Comparison of ENCODE assay signal across 8 mouse cellular contexts in genomic region chr4:133201006-133201771, GRCm38 (mm10). TPM values are rescaled to one million over a fixed set of nuclear protein-coding genes. Genes with fewer than 3 reads are reported as not detected.
A peak's percentile ranks its signal among the peaks of the same experiment; 100 is the strongest.
DNase-seq lines count a peak whose midpoint lies in the region; ATAC-seq and TF ChIP-seq lines count a peak whose summit lies in the region.

No protein-coding gene starts in this region.

- peak; percentile 53 for ATAC-seq in common myeloid progenitor, adult 5-6 weeks (replicated peaks; ENCODE audit: low read depth, poor library complexity, severe bottlenecking)
- ATAC-seq in intestine, postnatal 0 days: peak; percentile 79
- ATAC-seq in liver, postnatal 0 days: peak; percentile 45

- H3K4me2 ChIP-seq in intestine, postnatal 0 days (replicated peaks; ENCODE audit: low read depth): peak overlapping the region; percentile 18
- no peak overlapping the region for H3K4me2 ChIP-seq in liver, postnatal 0 days (ENCODE audit: low read depth, low read length)

- 0 out of 2 replicates have a peak overlapping the region, but pooled peaks have one; percentile 1 for H3K9ac ChIP-seq in intestine, postnatal 0 days (ENCODE audit: low read depth, low read length)
- no peak overlapping the region for H3K9ac ChIP-seq in liver, postnatal 0 days (replicated peaks)

- DNase-seq in B cell, adult 2 months: peak; percentile 76
- peak; percentile 67 for DNase-seq in Muller cell, postnatal 12 days (ENCODE audit: inconsistent ontology term)
- DNase-seq in heart, adult 18-20 months: peak; percentile 76 to 83
- peak; percentile 74 for DNase-seq in liver, postnatal 0 days
- DNase-seq in ovary, postnatal 10 days (ENCODE audit: low spot score): peak; percentile 39
- no peak for DNase-seq in c-Kit-positive CD71-positive TER-119-positive erythroid progenitor cells, embryonic 14.5 days (ENCODE audit: low spot score)

- H3K4me1 ChIP-seq in intestine, postnatal 0 days (replicated peaks; ENCODE audit: control insufficient read depth, insufficient read depth, low read length): peaks cover 14% of the 10 kb centered on the region
- peaks cover 27% of the 10 kb centered on the region for H3K4me1 ChIP-seq in liver, postnatal 0 days (ENCODE audit: insufficient read depth)

- TF ChIP-seq CTCF in intestine, postnatal 0 days (IDR thresholded peaks at IDR 0.05; ENCODE audit: low read depth): peak; percentile 90
- TF ChIP-seq CTCF in liver, postnatal 0 days (IDR thresholded peaks at IDR 0.05; ENCODE audit: low read depth): peak; percentile 84

- H3K27ac ChIP-seq in intestine, postnatal 0 days (ENCODE audit: low read depth, low read length): peak overlapping the region; percentile 57
- H3K27ac ChIP-seq in liver, postnatal 0 days (ENCODE audit: low read depth): 0 out of 2 replicates have a peak overlapping the region, but pooled peaks have one; percentile 23

- no peaks in the 10 kb centered on the region for H3K27me3 ChIP-seq in intestine, postnatal 0 days (replicated peaks; ENCODE audit: control insufficient read depth, insufficient read depth, low read length)
- H3K27me3 ChIP-seq in liver, postnatal 0 days (ENCODE audit: insufficient read depth, low read length): no peaks in the 10 kb centered on the region

- WGBS in intestine, postnatal 0 days: 32% methylated on average over 8 of the region's 8 CpGs
- 61% methylated on average over 8 of the region's 8 CpGs for WGBS in liver, postnatal 0 days (ENCODE audit: insufficient replicate concordance)

- no peaks in the 10 kb centered on the region for H3K9me3 ChIP-seq in intestine, postnatal 0 days (ENCODE audit: control insufficient read depth)
- no peaks in the 10 kb centered on the region for H3K9me3 ChIP-seq in liver, postnatal 0 days (ENCODE audit: low read length)

- H3K36me3 ChIP-seq in intestine, postnatal 0 days (ENCODE audit: control insufficient read depth, insufficient read depth): peaks cover 3% of the 10 kb centered on the region
- H3K36me3 ChIP-seq in liver, postnatal 0 days (replicated peaks; ENCODE audit: insufficient read depth, low read length): peaks cover 11% of the 10 kb centered on the region

- H3K4me3 ChIP-seq in intestine, postnatal 0 days (ENCODE audit: low read depth, low read length): no peak overlapping the region
- H3K4me3 ChIP-seq in liver, postnatal 0 days (ENCODE audit: low read depth, low read length): no peak overlapping the region

- no peak for TF ChIP-seq EP300 in liver, postnatal 0 days (IDR thresholded peaks at IDR 0.05; ENCODE audit: low read depth)

RNA-seq across cellular contexts. Expression of gene Cd164l2, which starts 10.7 kb away (rescaled TPM):
- total RNA-seq in common myeloid progenitor, adult 5-6 weeks (2017): not detected in 2 replicates
- not detected for total RNA-seq in heart, adult 18-20 months (2021)
- polyA plus RNA-seq in intestine, postnatal 0 days (2015; fragmentation: Nextera tagmentation; extraction: Ambion mirVana): 0.58 and 0.94 TPM in 2 replicates
- 0.25 and 0.39 TPM in 2 replicates for polyA plus RNA-seq in liver, postnatal 0 days (2015; fragmentation: Nextera tagmentation; extraction: Ambion mirVana)

RNA-seq across cellular contexts. Expression of gene Gpr3, which starts 11.1 kb away (rescaled TPM):
- not detected in 2 replicates for total RNA-seq in common myeloid progenitor, adult 5-6 weeks (2017)
- total RNA-seq in heart, adult 18-20 months (2021): not detected
- 0.05 TPM in 1 of 2 replicates, not detected in the other for polyA plus RNA-seq in intestine, postnatal 0 days (2015; fragmentation: Nextera tagmentation; extraction: Ambion mirVana)
- polyA plus RNA-seq in liver, postnatal 0 days (2015; fragmentation: Nextera tagmentation; extraction: Ambion mirVana): not detected in 2 replicates

RNA-seq across cellular contexts. Expression of gene Map3k6, which starts 39.4 kb away (rescaled TPM):
- 4.9 and 7.2 TPM in 2 replicates for total RNA-seq in common myeloid progenitor, adult 5-6 weeks (2017)
- 10 to 100 TPM; 22.5 to 30.1 TPM for total RNA-seq in heart, adult 18-20 months (2021)
- polyA plus RNA-seq in intestine, postnatal 0 days (2015; fragmentation: Nextera tagmentation; extraction: Ambion mirVana): 1.8 TPM in 2 replicates
- 1.2 and 1.3 TPM in 2 replicates for polyA plus RNA-seq in liver, postnatal 0 days (2015; fragmentation: Nextera tagmentation; extraction: Ambion mirVana)
